Mouse (Mus musculus) brain, embryonic 14.5 days (tissue): ENCODE data around the gene Foxp4.

Experiments used
- CTCF ChIP-seq: fragments of 200-500 bp; IDR thresholded peaks from 2 replicates; pipeline ENCODE4 v1.5.1; 2012; ENCODE audit warnings: inconsistent platforms, mild to moderate bottlenecking, moderate library complexity, borderline replicate concordance; ENCODE audit not compliant: insufficient read depth, insufficient read length; ENCODE audit errors: extremely low read depth
- POLR2A ChIP-seq: fragments of 200-500 bp; IDR thresholded peaks from 2 replicates; pipeline ENCODE4 v1.6.1; 2012; ENCODE audit warnings: mild to moderate bottlenecking, inconsistent platforms, borderline replicate concordance; ENCODE audit not compliant: poor library complexity, insufficient read depth, insufficient read length, severe bottlenecking; ENCODE audit errors: extremely low read depth

GRCm38 (mm10) chr17:47922579-47922978, 1.9 kb downstream of the Foxp4 start:
- TF ChIP-seq POLR2A: no peak
- TF ChIP-seq CTCF: no peak
